In genomic region chr9:37552536-37553293, GRCm38 (mm10) we compare ENCODE assay signal across 8 mouse cellular contexts. TPM values are rescaled to one million over a fixed set of nuclear protein-coding genes. Genes with fewer than 3 reads are reported as not detected.
DNase-seq lines count a peak whose midpoint lies in the region; ATAC-seq and TF ChIP-seq lines count a peak whose summit lies in the region.

Nrgn (minus strand) TSS chr9:37552904.

- H3K36me3 ChIP-seq in MEL (ENCODE audit: control insufficient read depth in 1 of 2, insufficient read depth in 2 of 2, low read length in 2 of 2), result peaks cover 0 to 24% of the 10 kb centered on the region in 2 experiments; a peak in 2 of 4 replicates
- no peaks in the 10 kb centered on the region for H3K36me3 ChIP-seq in hindbrain, embryonic 13.5 days

- no peak for TF ChIP-seq EP300 in MEL (IDR thresholded peaks at IDR 0.05; ENCODE audit: low read depth in 1 of 2, low read length in 2 of 2)

- peak; percentile 92 for DNase-seq in MEL (ENCODE audit: low read depth, low spot score)
- DNase-seq in c-Kit-positive CD71-negative TER-119-negative erythroid progenitor cells, embryonic 14.5 days (ENCODE audit: low read depth), result peak; percentile 67
- DNase-seq in frontal cortex, postnatal 14 days (ENCODE audit: low spot score in 2 of 2), result peak; percentile 80 to 81
- peak; percentile 84 to 86 for DNase-seq in layer of hippocampus, postnatal 36 days
- DNase-seq in lung, postnatal 14 days, result peak; percentile 84
- DNase-seq in retina, postnatal 1 day, result peak; percentile 93
- DNase-seq in urinary bladder, postnatal 10 days (ENCODE audit: low spot score), result peak; percentile 47

- no peak within 1 kb of the TSS for H3K27ac ChIP-seq in MEL (ENCODE audit: control insufficient read depth, low read depth, low read length)
- H3K27ac ChIP-seq in hindbrain, embryonic 13.5 days, result no peak within 1 kb of the TSS

- no peaks in the 10 kb centered on the region for H3K79me2 ChIP-seq in MEL (ENCODE audit: control insufficient read depth, insufficient read depth, low read length, poor library complexity)

- no peak for TF ChIP-seq CTCF in MEL (IDR thresholded peaks at IDR 0.05 in 2 of 3, conservative IDR thresholded peaks at IDR 0.05 in 1 of 3; ENCODE audit: control insufficient read depth in 1 of 3, insufficient read depth in 1 of 3, low read depth in 2 of 3, low read length in 3 of 3, poor library complexity in 1 of 3, severe bottlenecking in 1 of 3)

- H3K4me2 ChIP-seq in hindbrain, embryonic 13.5 days, result peak within 1 kb of the TSS; percentile 88

- H3K9me3 ChIP-seq in MEL (replicated peaks; ENCODE audit: insufficient read depth, low read length), result no peaks in the 10 kb centered on the region
- H3K9me3 ChIP-seq in hindbrain, embryonic 13.5 days, result no peaks in the 10 kb centered on the region

- H3K4me3 ChIP-seq in MEL (ENCODE audit: control insufficient read depth in 1 of 2, insufficient read depth in 1 of 2, low read depth in 2 of 2, low read length in 2 of 2), result peak within 1 kb of the TSS; percentile 52 to 74
- H3K4me3 ChIP-seq in hindbrain, embryonic 13.5 days, result peak within 1 kb of the TSS; percentile 49

- ATAC-seq in hindbrain, embryonic 13.5 days (ENCODE audit: low FRiP score), result peak; percentile 92

- H3K4me1 ChIP-seq in MEL (ENCODE audit: control insufficient read depth in 1 of 2, insufficient read depth in 2 of 2, low read length in 2 of 2), result peaks cover 6 to 27% of the 10 kb centered on the region in 2 experiments
- H3K4me1 ChIP-seq in hindbrain, embryonic 13.5 days (replicated peaks), result peaks cover 21% of the 10 kb centered on the region

- H3K9ac ChIP-seq in MEL (ENCODE audit: control insufficient read depth, low read depth, low read length, poor library complexity, severe bottlenecking), result peak within 1 kb of the TSS; percentile 36
- H3K9ac ChIP-seq in hindbrain, embryonic 13.5 days, result peak within 1 kb of the TSS; percentile 62

- WGBS in hindbrain, embryonic 13.5 days, result 4% methylated on average over 31 of the region's 31 CpGs

- no peak for TF ChIP-seq RAD21 in MEL (IDR thresholded peaks at IDR 0.05; ENCODE audit: low read depth, low read length)

- no peaks in the 10 kb centered on the region for H3K27me3 ChIP-seq in MEL (ENCODE audit: control insufficient read depth in 1 of 2, insufficient read depth in 2 of 2, low read length in 2 of 2)
- H3K27me3 ChIP-seq in hindbrain, embryonic 13.5 days, result peaks cover 88% of the 10 kb centered on the region

- TF ChIP-seq POLR2A in MEL (IDR thresholded peaks at IDR 0.05; ENCODE audit: control insufficient read depth in 1 of 2, insufficient read depth in 1 of 2, low read depth in 1 of 2, low read length in 2 of 2, poor library complexity in 1 of 2), result no peak; a peak in 1 of 4 replicates

TF ChIP-seq in MEL, 35 proteins besides CTCF, POLR2A, EP300 and RAD21:
- TF ChIP-seq RCOR1 (IDR thresholded peaks at IDR 0.05; ENCODE audit: low read depth, low read length) (0 out of 2 replicates have a peak, but pooled peaks have one; percentile 6), TBP (IDR thresholded peaks at IDR 0.05; ENCODE audit: low read depth, low read length) (0 out of 2 replicates have a peak, but pooled peaks have one; percentile 13), E2F4 (IDR thresholded peaks at IDR 0.05; ENCODE audit: borderline replicate concordance, low read depth, low read length) (peak; percentile 73; the same call in 1 of the 2 replicates), USF1 (IDR thresholded peaks at IDR 0.05; ENCODE audit: low read depth, low read length) (no peak), MXI1 (IDR thresholded peaks at IDR 0.05; ENCODE audit: low read depth, low read length) (0 out of 2 replicates have a peak, but pooled peaks have one; percentile 0), SIN3A (IDR thresholded peaks at IDR 0.05; ENCODE audit: low read length) (0 out of 2 replicates have a peak, but pooled peaks have one; percentile 19), MAZ (IDR thresholded peaks at IDR 0.05; ENCODE audit: low read depth, low read length) (peak; percentile 21; the same call in 1 of the 2 replicates), TCF12 (IDR thresholded peaks at IDR 0.05; ENCODE audit: low read depth, low read length) (no peak)

RNA-seq across cellular contexts. Expression of gene Nrgn, which starts in this region (rescaled TPM):
- total RNA-seq in MEL (2012; rRNA removed), result 0.58 and 0.78 TPM in 2 replicates
- polyA plus RNA-seq in MEL (2012; ENCODE audit: insufficient read depth in 1 of 2, insufficient read length in 2 of 2, low read depth in 1 of 2, low replicate concordance in 2 of 2, missing spikeins in 1 of 2), result 10 to 100 TPM in 1 of 2 experiments, not detected in 1; 43.5 TPM
- 9.2 and 14.9 TPM in 2 replicates for polyA plus RNA-seq in hindbrain, embryonic 13.5 days (2015; fragmentation: Nextera tagmentation; extraction: Ambion mirVana)
- 1,000 to 10,000 TPM; 1,507 to 1,630 TPM for total RNA-seq in layer of hippocampus, postnatal 36 days (2021)

Comparison
In these comparisons a context has a peak if more than half of its experiments do, and no peak if none do; other contexts are left out.
1. RNA of gene Nrgn (total RNA-seq): 1,507 to 1,630 TPM in layer of hippocampus, postnatal 36 days; 0.58 to 0.78 TPM in MEL; every median in the first group is over 100 times any median in the second.
2. Peak in every context shown above with its lines, with median percentiles within 50 percentile points of each other: DNase-seq.